Mouse (Mus musculus) spleen, adult 2 months (tissue): ENCODE measurements around the gene Slc2a13. TPM values are rescaled to one million over a fixed set of nuclear protein-coding genes. Genes with fewer than 3 reads are reported as not detected.

Source experiments
- DNase-seq, 2 experiments: peaks; one replicate each; pipeline versions ENCODE4 v3.0.0 to v3.0.0-alpha.2; 2012 to 2021; ENCODE audit warnings: low spot score in 2 of 2, low read depth in 1 of 2
- H3K27ac ChIP-seq: fragments of 200-500 bp; 2 replicates; pipeline ENCODE4 v1.5.1; 2012; ENCODE audit warnings: low read length, inconsistent platforms; ENCODE audit not compliant: insufficient read depth
- H3K27me3 ChIP-seq: fragments of 200-500 bp; 2 replicates; pipeline ENCODE4 v1.6.1; 2012; ENCODE audit warnings: mild to moderate bottlenecking, moderate library complexity, low read length, inconsistent platforms; ENCODE audit not compliant: control insufficient read depth, insufficient read depth
- H3K36me3 ChIP-seq: fragments of 200-500 bp; 2 replicates; pipeline ENCODE4 v1.6.1; 2012; ENCODE audit warnings: mild to moderate bottlenecking, low read length, inconsistent platforms; ENCODE audit not compliant: control insufficient read depth, insufficient read depth
- H3K4me1 ChIP-seq: fragments of 200-500 bp; 2 replicates; pipeline ENCODE4 v1.6.1; 2011; ENCODE audit warnings: inconsistent platforms; ENCODE audit not compliant: control insufficient read depth, insufficient read depth, insufficient read length
- H3K4me3 ChIP-seq: fragments of 200-500 bp; 2 replicates; pipeline ENCODE4 v1.5.1; 2011; ENCODE audit warnings: mild to moderate bottlenecking, inconsistent platforms; ENCODE audit not compliant: insufficient read depth, insufficient read length; ENCODE audit errors: extremely low read depth
- CTCF ChIP-seq: fragments of 200-500 bp; IDR thresholded peaks from 2 replicates; pipeline ENCODE4 v1.5.1; 2011; ENCODE audit warnings: mild to moderate bottlenecking, inconsistent platforms; ENCODE audit not compliant: insufficient read depth, insufficient read length, insufficient replicate concordance; ENCODE audit errors: extremely low read depth
- POLR2A ChIP-seq: fragments of 200-500 bp; IDR thresholded peaks from 2 replicates; pipeline ENCODE4 v1.6.1; 2011; ENCODE audit warnings: low read depth, low read length, inconsistent platforms
- WGBS: fragments of 180-500 bp; shearing (Covaris S2); methylation state at CpG from one replicate; pipeline ENCODE4 v1.1.7; 2018; 5-methylcytosine and 5-hydroxymethylcytosine counted together
- polyA plus RNA-seq: library from polyadenylated mRNA; depleted of rRNA; stranded (reverse); fragments of >200 nt; gene quantifications from 2 replicates; pipeline ENCODE4 v1.2.3, GENCODE M21; 2012

The Slc2a13 gene
- polyA plus RNA-seq, 1 experiment: 0.30 TPM

DNA sequence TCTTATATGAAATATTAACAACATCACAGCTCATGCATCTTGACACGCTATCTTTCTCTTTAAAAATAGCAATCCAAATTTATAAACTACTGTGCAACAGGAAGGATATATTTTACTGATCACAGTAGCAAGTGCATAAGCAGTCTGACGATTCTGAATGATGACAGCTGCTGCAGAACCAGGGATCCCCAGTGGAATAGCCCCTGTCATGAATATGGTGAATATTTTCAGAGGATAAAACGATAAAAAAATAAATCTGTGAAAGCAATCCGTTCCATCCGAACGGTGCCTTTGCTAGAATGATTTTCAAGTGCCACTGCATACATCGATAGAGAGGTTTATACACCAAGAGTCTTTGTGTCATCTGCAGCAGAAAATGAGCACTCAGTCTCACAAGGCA, 222.1 kb downstream of the Slc2a13 start:
- no peak for DNase-seq
- WGBS: 87% methylated on average over 7 of the region's 7 CpGs
- TF ChIP-seq POLR2A (no peak), CTCF (no peak)

DNA sequence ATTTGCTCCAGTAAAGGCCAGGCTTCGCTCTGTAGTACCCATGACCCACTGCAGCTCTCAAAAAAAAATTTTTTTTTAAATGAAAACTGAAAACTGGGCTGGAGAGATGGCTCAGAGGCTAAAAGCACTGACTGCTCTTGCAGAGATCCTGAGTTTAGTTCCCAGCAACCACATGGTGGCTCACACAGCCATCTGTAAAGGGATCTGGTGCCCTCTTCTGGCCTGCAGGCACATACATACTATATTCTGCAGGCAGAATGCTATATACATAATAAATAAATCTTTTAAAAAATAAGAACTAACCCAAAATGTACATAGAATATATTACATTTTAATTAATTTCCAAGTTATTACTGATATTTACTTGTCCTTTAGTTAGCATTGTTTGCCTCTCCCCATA, 234.7 kb downstream of the Slc2a13 start:
- TF ChIP-seq POLR2A (no peak), CTCF (no peak)
- Histone ChIP-seq H3K4me3 (no peak overlapping the region), H3K36me3 (no peaks in the 10 kb centered on the region), H3K4me1 (no peaks in the 10 kb centered on the region), H3K27ac (no peak overlapping the region), H3K27me3 (no peaks in the 10 kb centered on the region)
- no peak for DNase-seq
- 76% methylated on average over 1 of the region's 1 CpGs for WGBS

More for the DNA sequence above, 222.1 kb downstream of the Slc2a13 start:
- H3K4me1 ChIP-seq: no peaks in the 10 kb centered on the region
- H3K36me3 ChIP-seq: no peaks in the 10 kb centered on the region
- H3K27me3 ChIP-seq: no peaks in the 10 kb centered on the region
- H3K27ac ChIP-seq: no peak overlapping the region
- no peak overlapping the region for H3K4me3 ChIP-seq

DNA sequence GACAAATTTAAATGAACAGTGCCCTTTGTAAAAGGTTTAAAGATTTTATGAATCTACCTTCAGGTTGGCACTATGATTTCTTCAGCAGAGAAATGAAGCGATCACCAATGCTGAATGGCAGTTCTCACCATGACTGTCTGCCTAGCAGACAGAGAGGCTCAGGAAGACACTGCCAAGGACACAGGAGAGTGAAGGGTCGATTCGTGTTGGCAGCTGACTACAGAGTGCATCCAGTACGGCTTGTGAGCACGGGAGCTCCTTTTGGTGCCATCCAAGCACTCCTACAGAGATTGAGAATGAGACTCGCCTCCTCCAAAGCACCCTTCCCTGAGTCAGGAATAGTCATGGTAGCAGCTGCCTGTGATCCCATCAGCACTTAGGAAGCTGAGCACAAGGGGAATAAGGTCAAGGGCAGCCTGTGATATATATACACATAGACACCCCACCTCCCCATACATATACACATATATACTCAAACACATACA, 238.6 kb downstream of the Slc2a13 start:
- no peaks in the 10 kb centered on the region for H3K4me1 ChIP-seq
- WGBS: 89% methylated on average over 6 of the region's 6 CpGs
- no peak for TF ChIP-seq CTCF
- TF ChIP-seq POLR2A: no peak

DNA sequence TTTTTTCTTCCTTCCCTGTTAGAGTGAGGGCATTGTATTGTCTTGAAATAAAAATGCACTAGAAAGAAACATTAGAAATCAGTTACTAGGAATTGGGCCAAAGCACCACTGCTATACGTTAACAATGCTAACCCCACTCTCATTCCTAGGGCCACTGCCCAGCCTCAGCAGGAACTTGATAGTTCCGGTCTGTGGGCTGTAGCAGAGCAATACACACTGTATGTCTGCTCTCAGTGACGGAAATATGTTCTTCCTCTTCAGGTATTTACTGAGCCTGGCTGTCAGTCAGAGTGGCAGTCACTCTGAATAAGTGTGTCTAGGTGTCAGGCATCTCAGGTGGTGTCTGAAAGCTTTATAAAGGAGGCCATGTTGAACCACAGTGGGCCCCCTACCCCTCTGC, 245.3 kb downstream of the Slc2a13 start:
- Histone ChIP-seq H3K27ac (no peak overlapping the region), H3K4me1 (no peaks in the 10 kb centered on the region), H3K36me3 (no peaks in the 10 kb centered on the region), H3K27me3 (no peaks in the 10 kb centered on the region), H3K4me3 (no peak overlapping the region)
- no peak for DNase-seq
- 20% methylated on average over 3 of the region's 3 CpGs for WGBS
- no peak for TF ChIP-seq POLR2A
- no peak for TF ChIP-seq CTCF

More for the DNA sequence above, 238.6 kb downstream of the Slc2a13 start:
- no peaks in the 10 kb centered on the region for H3K36me3 ChIP-seq
- H3K27ac ChIP-seq: no peak overlapping the region
- H3K4me3 ChIP-seq: no peak overlapping the region
- no peak for DNase-seq
- H3K27me3 ChIP-seq: no peaks in the 10 kb centered on the region

DNA sequence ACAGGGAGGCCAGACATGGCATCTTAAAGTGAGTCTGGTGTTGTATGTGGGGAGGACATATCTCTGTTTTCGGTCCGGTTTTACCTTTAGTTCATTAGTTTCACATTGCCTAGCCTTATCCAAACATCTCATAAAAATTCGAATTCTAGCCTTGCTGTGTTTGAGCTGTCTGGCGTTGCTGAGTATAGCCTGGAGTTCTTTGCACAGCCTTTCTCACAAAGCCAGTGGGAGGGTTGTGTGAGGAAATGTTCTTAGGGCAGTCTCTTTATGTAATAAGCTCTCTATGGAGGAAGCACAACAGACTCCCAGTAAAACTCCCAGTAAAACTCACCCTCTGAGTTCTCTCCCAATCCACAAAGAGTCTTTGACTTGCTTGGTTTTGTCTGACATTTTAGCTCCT, 246.0 kb downstream of the Slc2a13 start:
- DNase-seq: no peak
- H3K36me3 ChIP-seq: no peaks in the 10 kb centered on the region
- H3K27me3 ChIP-seq: no peaks in the 10 kb centered on the region
- no peak overlapping the region for H3K27ac ChIP-seq
- WGBS: 87% methylated on average over 4 of the region's 4 CpGs
- H3K4me3 ChIP-seq: no peak overlapping the region
- TF ChIP-seq POLR2A: no peak
- TF ChIP-seq CTCF: no peak
- no peaks in the 10 kb centered on the region for H3K4me1 ChIP-seq

DNA sequence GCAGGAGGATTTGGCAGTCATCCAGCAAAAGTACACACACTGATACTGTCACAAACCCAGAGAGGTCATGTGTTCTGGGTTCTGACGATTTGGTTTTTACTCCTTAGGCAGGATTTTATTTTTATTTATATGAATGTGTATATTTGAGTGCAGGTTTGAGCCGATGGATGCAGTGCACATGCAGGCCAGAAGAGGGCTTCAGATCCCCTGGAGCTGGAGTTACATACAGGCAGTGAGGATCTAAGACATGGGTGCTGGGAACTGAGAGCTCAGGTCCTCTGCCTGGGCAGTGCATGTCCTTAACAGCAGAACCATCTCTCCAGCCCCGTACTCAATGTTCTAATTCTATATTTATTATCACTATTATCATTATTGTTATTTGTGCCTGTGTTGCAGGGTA, 253.7 kb downstream of the Slc2a13 start:
- H3K4me3 ChIP-seq: no peak overlapping the region
- no peaks in the 10 kb centered on the region for H3K27me3 ChIP-seq
- TF ChIP-seq CTCF (no peak), POLR2A (no peak)
- H3K36me3 ChIP-seq: no peaks in the 10 kb centered on the region
- 77% methylated on average over 3 of the region's 3 CpGs for WGBS
- H3K27ac ChIP-seq: no peak overlapping the region
- no peak for DNase-seq
- H3K4me1 ChIP-seq: no peaks in the 10 kb centered on the region

DNA sequence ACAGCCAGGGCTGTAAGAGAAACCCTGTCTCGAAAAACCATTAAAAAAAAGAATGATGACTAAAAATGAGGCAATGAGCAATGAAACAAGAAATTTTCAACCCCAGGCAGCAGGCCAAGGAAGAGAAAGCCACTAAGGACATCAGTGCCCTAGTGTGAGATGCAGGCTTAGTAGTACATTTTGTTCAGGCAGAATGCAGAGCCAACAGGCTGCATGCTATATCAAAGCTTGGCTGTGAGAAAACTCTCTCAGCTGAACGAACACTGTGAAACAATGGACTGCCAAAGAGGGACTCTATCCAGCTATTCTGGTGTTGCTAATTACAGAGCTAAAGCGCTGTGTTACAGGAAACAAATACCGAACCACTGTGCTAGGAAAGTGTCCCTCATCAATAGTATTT, 256.1 kb downstream of the Slc2a13 start:
- Histone ChIP-seq H3K4me1 (no peaks in the 10 kb centered on the region), H3K36me3 (no peaks in the 10 kb centered on the region), H3K27me3 (no peaks in the 10 kb centered on the region), H3K27ac (no peak overlapping the region), H3K4me3 (no peak overlapping the region)
- DNase-seq: no peak
- 79% methylated on average over 4 of the region's 4 CpGs for WGBS
- TF ChIP-seq POLR2A: no peak
- TF ChIP-seq CTCF: no peak
